Mouse (Mus musculus): ENCODE measurements around the gene Tmem131. TPM values are rescaled to one million over a fixed set of nuclear protein-coding genes. Genes with fewer than 3 reads are reported as not detected.

Gene Tmem131
- polyA plus RNA-seq, 1 experiment from 2014 or later, result 11.1 TPM

DNA sequence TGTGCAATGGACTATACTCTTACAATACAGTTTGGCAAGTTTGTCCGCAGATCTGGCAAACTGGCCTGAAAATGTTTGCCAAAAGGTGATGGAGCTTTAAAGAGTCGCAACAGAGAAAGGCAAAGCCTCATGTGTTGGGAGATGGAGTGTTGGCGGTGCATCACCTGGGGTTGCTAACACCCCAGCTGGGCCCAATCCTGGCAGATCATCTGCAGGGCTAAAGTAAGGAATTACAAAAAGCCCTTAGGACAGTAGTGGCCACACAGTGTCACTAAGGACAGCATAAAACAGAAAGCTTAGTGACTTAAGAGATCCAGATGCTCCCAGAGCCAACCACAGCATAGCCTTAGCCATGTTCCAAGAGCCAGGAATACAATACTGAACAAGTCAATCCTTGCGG, 138.6 kb downstream of the Tmem131 start:
- Histone ChIP-seq H3K36me3 (ENCODE audit: control insufficient read depth, insufficient read depth, low read length) (peaks cover 41% of the 10 kb centered on the region), H3K9me3 (ENCODE audit: control insufficient read depth, low read length) (no peaks in the 10 kb centered on the region), H3K27ac (ENCODE audit: low read length) (no peak overlapping the region), H3K4me2 (ENCODE audit: low read depth, low read length) (no peak overlapping the region), H3K9ac (ENCODE audit: low read length) (no peak overlapping the region), H3K4me1 (replicated peaks; ENCODE audit: control insufficient read depth, insufficient read depth, low read length) (0 out of 2 replicates have a peak, but pooled peaks cover 2% of the 10 kb centered on the region), H3K4me3 (ENCODE audit: low read length) (no peak overlapping the region), H3K27me3 (ENCODE audit: control insufficient read depth, insufficient read depth, low read depth, low read length) (no peaks in the 10 kb centered on the region)
- no peak for ATAC-seq (ENCODE audit: low read depth)
- WGBS, result 92% methylated on average over 4 of the region's 4 CpGs

DNA sequence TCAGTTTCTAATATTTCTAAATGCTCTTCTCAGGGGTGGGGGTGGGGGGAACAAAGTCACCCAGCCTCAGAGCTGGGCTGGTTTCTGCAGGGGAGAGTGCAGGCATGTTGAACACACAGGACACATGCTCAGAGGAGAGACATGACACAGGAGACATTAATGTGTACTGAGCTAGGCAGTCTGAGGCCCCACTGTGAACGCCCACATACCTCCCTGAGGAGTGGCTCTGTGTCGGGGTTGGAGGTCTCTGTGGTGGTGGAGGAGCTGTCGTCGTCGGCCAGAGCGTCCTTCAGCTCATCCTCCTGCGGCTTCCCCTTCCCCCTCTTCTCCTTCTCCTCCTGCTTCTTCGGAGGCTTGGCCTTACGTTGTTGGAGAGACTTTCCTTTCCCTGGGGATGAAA, 139.2 kb downstream of the Tmem131 start:
- H3K4me3 ChIP-seq (ENCODE audit: low read length), result no peak overlapping the region
- no peaks in the 10 kb centered on the region for H3K9me3 ChIP-seq (ENCODE audit: control insufficient read depth, low read length)
- H3K4me1 ChIP-seq (replicated peaks; ENCODE audit: control insufficient read depth, insufficient read depth, low read length), result 0 out of 2 replicates have a peak, but pooled peaks cover 2% of the 10 kb centered on the region
- ATAC-seq (ENCODE audit: low read depth), result no peak
- H3K4me2 ChIP-seq (ENCODE audit: low read depth, low read length), result no peak overlapping the region
- peaks cover 43% of the 10 kb centered on the region for H3K36me3 ChIP-seq (ENCODE audit: control insufficient read depth, insufficient read depth, low read length)
- no peak overlapping the region for H3K27ac ChIP-seq (ENCODE audit: low read length)
- no peaks in the 10 kb centered on the region for H3K27me3 ChIP-seq (ENCODE audit: control insufficient read depth, insufficient read depth, low read depth, low read length)
- WGBS, result 73% methylated on average over 9 of the region's 9 CpGs
- H3K9ac ChIP-seq (ENCODE audit: low read length), result no peak overlapping the region

DNA sequence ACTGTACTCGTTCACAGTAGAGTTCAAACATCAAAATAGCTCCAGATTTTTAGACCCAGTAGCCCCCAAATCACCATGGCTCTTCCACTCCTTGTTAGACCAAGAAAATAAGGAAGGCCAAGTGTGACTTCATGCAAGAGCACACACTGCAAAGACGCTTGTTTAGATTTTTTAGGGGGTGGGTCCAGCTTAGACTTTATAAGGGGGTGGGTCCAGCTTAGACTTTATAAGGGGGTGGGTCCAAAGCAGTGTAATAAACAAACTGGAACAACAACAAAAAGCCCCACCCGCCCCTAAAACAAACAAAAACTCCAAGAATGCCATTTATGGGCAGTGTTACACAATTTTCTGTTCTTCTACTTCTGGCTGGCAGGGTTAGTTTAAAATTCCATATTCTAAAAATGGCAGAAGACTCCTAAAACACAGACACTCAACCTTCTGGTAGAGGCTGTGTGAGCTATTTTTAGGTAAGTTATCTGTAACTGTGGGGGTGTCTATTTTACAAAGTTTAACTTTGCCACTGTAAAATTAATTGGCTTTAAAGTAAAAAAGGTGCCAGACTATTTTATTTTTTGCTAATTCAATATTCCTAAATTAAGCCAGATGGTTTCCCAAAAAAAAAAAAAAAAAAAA, 143.0 kb downstream of the Tmem131 start:
- H3K4me2 ChIP-seq (ENCODE audit: low read depth, low read length), result no peak overlapping the region
- peak overlapping the region; percentile 72 for H3K27ac ChIP-seq (ENCODE audit: low read length)

DNA sequence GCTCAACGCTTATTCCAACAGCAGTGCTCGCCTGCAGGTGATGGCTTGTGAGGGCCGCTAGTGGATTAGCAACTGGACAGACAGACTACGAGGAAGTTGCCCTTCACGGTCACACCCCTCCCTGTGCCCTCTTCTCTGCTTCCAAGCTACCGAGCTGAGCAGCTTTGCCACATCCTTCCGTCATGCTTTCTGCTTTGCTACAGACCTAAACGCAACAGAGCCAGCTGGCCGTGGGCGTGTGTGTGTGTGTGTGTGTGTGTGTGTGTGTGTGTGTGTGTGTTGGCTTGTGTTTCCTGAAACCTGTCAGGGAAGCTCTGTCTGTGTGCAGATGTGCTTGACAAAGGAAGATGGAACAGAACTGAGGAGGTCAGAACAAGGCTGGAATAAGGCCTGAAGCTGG, 146.0 kb downstream of the Tmem131 start:
- no peak overlapping the region for H3K9ac ChIP-seq (ENCODE audit: low read length)
- 71% methylated on average over 10 of the region's 10 CpGs for WGBS
- ATAC-seq (ENCODE audit: low read depth), result no peak

More for the DNA sequence above, 143.0 kb downstream of the Tmem131 start:
- no peaks in the 10 kb centered on the region for H3K27me3 ChIP-seq (ENCODE audit: control insufficient read depth, insufficient read depth, low read depth, low read length)
- no peak overlapping the region for H3K4me3 ChIP-seq (ENCODE audit: low read length)
- H3K4me1 ChIP-seq (replicated peaks; ENCODE audit: control insufficient read depth, insufficient read depth, low read length), result 0 out of 2 replicates have a peak, but pooled peaks cover 2% of the 10 kb centered on the region
- peak; percentile 63 for ATAC-seq (ENCODE audit: low read depth)
- H3K36me3 ChIP-seq (ENCODE audit: control insufficient read depth, insufficient read depth, low read length), result peaks cover 41% of the 10 kb centered on the region
- no peaks in the 10 kb centered on the region for H3K9me3 ChIP-seq (ENCODE audit: control insufficient read depth, low read length)
- WGBS, result 61% methylated on average over 3 of the region's 3 CpGs
- no peak overlapping the region for H3K9ac ChIP-seq (ENCODE audit: low read length)

DNA sequence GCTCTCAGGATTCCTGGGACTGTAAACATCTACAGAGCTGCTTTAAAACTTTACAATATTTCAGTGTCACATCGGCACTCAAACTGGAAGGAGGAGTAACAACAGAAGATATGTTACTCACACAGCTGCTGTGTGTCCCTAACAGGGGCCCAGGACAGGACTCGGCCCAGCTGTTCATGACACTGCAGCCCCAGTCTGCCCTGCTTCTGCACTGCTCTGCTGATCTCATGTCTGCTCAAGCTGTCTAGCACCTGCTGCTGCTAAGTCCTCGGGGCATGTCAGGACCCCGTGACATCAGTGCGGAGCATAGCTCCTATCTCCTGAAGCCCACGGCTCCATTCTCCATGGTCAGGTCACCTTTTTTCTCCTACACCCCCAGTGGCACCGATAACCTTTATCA, 146.8 kb downstream of the Tmem131 start:
- no peak overlapping the region for H3K4me2 ChIP-seq (ENCODE audit: low read depth, low read length)
- no peak overlapping the region for H3K4me3 ChIP-seq (ENCODE audit: low read length)
- peaks cover 38% of the 10 kb centered on the region for H3K36me3 ChIP-seq (ENCODE audit: control insufficient read depth, insufficient read depth, low read length)
- H3K9ac ChIP-seq (ENCODE audit: low read length), result no peak overlapping the region
- ATAC-seq (ENCODE audit: low read depth), result no peak
- WGBS, result 77% methylated on average over 7 of the region's 7 CpGs
- no peak overlapping the region for H3K27ac ChIP-seq (ENCODE audit: low read length)
- no peaks in the 10 kb centered on the region for H3K9me3 ChIP-seq (ENCODE audit: control insufficient read depth, low read length)
- no peaks in the 10 kb centered on the region for H3K27me3 ChIP-seq (ENCODE audit: control insufficient read depth, insufficient read depth, low read depth, low read length)
- 0 out of 2 replicates have a peak, but pooled peaks cover 2% of the 10 kb centered on the region for H3K4me1 ChIP-seq (replicated peaks; ENCODE audit: control insufficient read depth, insufficient read depth, low read length)

More for the DNA sequence above, 146.0 kb downstream of the Tmem131 start:
- Histone ChIP-seq H3K4me1 (replicated peaks; ENCODE audit: control insufficient read depth, insufficient read depth, low read length) (0 out of 2 replicates have a peak, but pooled peaks cover 2% of the 10 kb centered on the region), H3K4me2 (ENCODE audit: low read depth, low read length) (no peak overlapping the region), H3K4me3 (ENCODE audit: low read length) (no peak overlapping the region), H3K36me3 (ENCODE audit: control insufficient read depth, insufficient read depth, low read length) (peaks cover 43% of the 10 kb centered on the region), H3K27me3 (ENCODE audit: control insufficient read depth, insufficient read depth, low read depth, low read length) (no peaks in the 10 kb centered on the region), H3K27ac (ENCODE audit: low read length) (no peak overlapping the region), H3K9me3 (ENCODE audit: control insufficient read depth, low read length) (no peaks in the 10 kb centered on the region)

DNA sequence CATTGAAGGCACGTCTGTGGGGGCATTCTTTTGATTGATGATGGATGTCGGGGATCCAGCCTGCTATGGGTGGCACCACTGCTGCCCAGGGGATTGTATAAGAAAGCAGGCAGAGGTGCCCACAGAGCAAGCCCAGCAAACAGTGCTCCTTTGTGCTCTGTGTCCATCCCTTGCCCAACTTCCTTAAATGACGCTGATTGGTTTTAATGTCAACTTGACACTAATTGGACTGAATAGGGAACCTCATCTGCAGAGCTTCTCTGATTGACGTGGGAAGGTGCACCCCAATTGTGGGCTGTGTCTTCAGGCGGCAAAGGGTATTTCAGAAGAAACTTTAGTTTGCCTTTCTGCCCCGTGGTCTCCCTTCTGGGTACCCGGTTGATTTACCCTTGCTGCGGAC, 154.1 kb downstream of the Tmem131 start:
- H3K27ac ChIP-seq (ENCODE audit: low read length), result no peak overlapping the region
- 78% methylated on average over 8 of the region's 8 CpGs for WGBS
- ATAC-seq (ENCODE audit: low read depth), result no peak

DNA sequence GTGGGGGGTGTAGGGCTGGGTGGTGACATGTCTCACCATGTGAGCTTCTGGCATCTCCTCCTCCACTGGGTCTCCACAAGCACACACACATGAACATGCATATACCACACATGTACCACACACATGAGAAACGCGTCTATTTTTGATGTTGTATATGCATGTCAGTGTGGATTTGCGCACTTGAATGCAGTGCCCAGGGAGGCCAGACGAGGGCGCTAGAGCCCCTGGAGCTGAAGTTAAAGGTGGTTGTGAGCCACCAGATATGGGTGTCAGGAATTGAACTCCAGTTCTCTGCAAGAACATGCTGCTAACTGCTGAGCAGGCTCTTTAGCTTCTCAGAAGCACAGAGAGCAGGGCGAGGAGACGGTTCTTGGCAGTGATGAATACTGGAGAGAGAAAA, 157.1 kb downstream of the Tmem131 start:
- Histone ChIP-seq H3K4me1 (replicated peaks; ENCODE audit: control insufficient read depth, insufficient read depth, low read length) (no peaks in the 10 kb centered on the region), H3K4me3 (ENCODE audit: low read length) (no peak overlapping the region), H3K27me3 (ENCODE audit: control insufficient read depth, insufficient read depth, low read depth, low read length) (no peaks in the 10 kb centered on the region), H3K27ac (ENCODE audit: low read length) (no peak overlapping the region), H3K36me3 (ENCODE audit: control insufficient read depth, insufficient read depth, low read length) (0 out of 2 replicates have a peak, but pooled peaks cover under 1% of the 10 kb centered on the region), H3K9ac (ENCODE audit: low read length) (no peak overlapping the region), H3K4me2 (ENCODE audit: low read depth, low read length) (no peak overlapping the region), H3K9me3 (ENCODE audit: control insufficient read depth, low read length) (no peaks in the 10 kb centered on the region)
- 89% methylated on average over 7 of the region's 7 CpGs for WGBS
- ATAC-seq (ENCODE audit: low read depth), result no peak

More for the DNA sequence above, 154.1 kb downstream of the Tmem131 start:
- Histone ChIP-seq H3K9ac (ENCODE audit: low read length) (no peak overlapping the region), H3K27me3 (ENCODE audit: control insufficient read depth, insufficient read depth, low read depth, low read length) (no peaks in the 10 kb centered on the region), H3K9me3 (ENCODE audit: control insufficient read depth, low read length) (no peaks in the 10 kb centered on the region), H3K4me3 (ENCODE audit: low read length) (no peak overlapping the region), H3K36me3 (ENCODE audit: control insufficient read depth, insufficient read depth, low read length) (peaks cover 11% of the 10 kb centered on the region), H3K4me1 (replicated peaks; ENCODE audit: control insufficient read depth, insufficient read depth, low read length) (no peaks in the 10 kb centered on the region), H3K4me2 (ENCODE audit: low read depth, low read length) (no peak overlapping the region)

DNA sequence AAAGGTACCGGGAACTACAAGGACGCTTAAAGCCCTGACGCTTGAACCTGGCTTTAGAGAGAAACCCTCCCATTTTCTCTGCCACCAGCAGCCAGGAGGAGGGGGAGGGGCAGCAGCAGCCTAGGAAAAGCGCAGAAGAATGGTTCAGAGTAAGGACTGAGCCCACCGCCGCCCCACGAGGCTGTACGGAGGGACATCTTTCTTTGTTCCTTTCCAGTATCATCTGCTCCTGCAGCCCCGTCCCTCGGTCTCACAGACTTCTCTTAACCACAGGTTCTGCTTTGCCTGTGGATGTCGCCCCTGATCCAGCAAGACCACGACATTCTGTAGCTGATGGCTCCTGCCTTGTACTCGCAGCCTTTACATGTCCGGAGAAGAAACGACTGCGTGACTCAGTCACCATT, 158.2 kb downstream of the Tmem131 start:
- peak overlapping the region; percentile 86 for H3K4me2 ChIP-seq (ENCODE audit: low read depth, low read length)
- H3K27me3 ChIP-seq (ENCODE audit: control insufficient read depth, insufficient read depth, low read depth, low read length), result no peaks in the 10 kb centered on the region
- no peaks in the 10 kb centered on the region for H3K9me3 ChIP-seq (ENCODE audit: control insufficient read depth, low read length)
- peak overlapping the region; percentile 45 for H3K4me3 ChIP-seq (ENCODE audit: low read length)
- ATAC-seq (ENCODE audit: low read depth), result peak; percentile 53; the same call in 1 of the 2 replicates
- no peaks in the 10 kb centered on the region for H3K36me3 ChIP-seq (ENCODE audit: control insufficient read depth, insufficient read depth, low read length)
- 2% methylated on average over 16 of the region's 16 CpGs for WGBS
- H3K9ac ChIP-seq (ENCODE audit: low read length), result peak overlapping the region; percentile 43
- no peaks in the 10 kb centered on the region for H3K4me1 ChIP-seq (replicated peaks; ENCODE audit: control insufficient read depth, insufficient read depth, low read length)
- no peak overlapping the region for H3K27ac ChIP-seq (ENCODE audit: low read length)

DNA sequence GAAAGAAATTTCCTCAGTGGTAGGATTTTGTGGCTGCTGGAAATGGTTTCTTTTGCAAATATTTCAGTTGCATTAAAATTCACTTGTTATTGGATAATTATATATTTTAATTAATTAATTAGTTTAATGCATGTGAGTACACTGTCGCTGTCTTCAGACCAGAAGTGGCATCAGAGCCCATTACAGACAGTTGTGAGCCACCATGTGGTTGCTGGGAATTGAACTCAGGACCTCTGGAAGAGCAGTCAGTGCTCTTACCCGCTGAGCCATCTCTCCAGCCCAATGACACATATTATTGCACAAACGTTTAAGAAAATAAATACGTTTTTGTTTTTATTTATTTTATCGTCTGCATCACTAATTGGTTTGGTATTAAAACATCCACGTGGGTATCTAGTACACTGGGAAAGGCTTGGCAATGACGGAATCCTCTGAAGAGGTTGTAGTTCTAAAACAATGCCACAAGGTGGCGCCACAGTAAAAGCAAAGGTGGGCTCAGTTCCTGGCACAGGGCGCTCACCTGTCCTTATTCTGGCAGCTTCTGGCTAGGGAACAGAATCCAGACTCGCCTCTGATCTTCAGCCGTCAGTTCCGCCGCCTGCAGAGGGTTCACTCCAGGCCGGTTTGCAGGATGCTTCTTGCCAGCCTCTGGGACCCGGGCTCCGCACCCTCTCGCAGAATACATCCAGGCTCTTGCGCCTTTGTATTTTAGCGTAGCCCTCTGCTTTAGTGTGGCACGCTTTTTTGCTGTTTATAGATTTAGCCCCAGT, 158.9 kb downstream of the Tmem131 start:
- peak; percentile 62 for ATAC-seq (ENCODE audit: low read depth)
- no peak overlapping the region for H3K27ac ChIP-seq (ENCODE audit: low read length)
- H3K4me1 ChIP-seq (replicated peaks; ENCODE audit: control insufficient read depth, insufficient read depth, low read length), result no peaks in the 10 kb centered on the region
- peak overlapping the region; percentile 45 for H3K4me3 ChIP-seq (ENCODE audit: low read length)
- 3% methylated on average over 20 of the region's 20 CpGs for WGBS
- peak overlapping the region; percentile 86 for H3K4me2 ChIP-seq (ENCODE audit: low read depth, low read length)
- no peaks in the 10 kb centered on the region for H3K27me3 ChIP-seq (ENCODE audit: control insufficient read depth, insufficient read depth, low read depth, low read length)
- H3K9me3 ChIP-seq (ENCODE audit: control insufficient read depth, low read length), result no peaks in the 10 kb centered on the region
- no peaks in the 10 kb centered on the region for H3K36me3 ChIP-seq (ENCODE audit: control insufficient read depth, insufficient read depth, low read length)
- H3K9ac ChIP-seq (ENCODE audit: low read length), result peak overlapping the region; percentile 43
